Mouse (Mus musculus) intestine, postnatal 0 days (tissue): ENCODE measurements at regions not wholly inside any gene's neighbourhood (a gene's known extent, or its start where the extent isn't known, plus 50 kb on each side); places are given as distances from the start of the nearest gene placed in this dataset.
A peak's percentile ranks its signal among the peaks of the same experiment; 100 is the strongest.

Experiments
- ATAC-seq: fragments of 200-750 bp; cut with Nextera tagmentation; 2 replicates; pipeline ENCODE4 v1.8.0; 2017; ENCODE audit warnings: mild to moderate bottlenecking, moderate TSS enrichment, moderate library complexity
- H3K27ac ChIP-seq: fragments of 300-500 bp; sonication (generic); 2 replicates; pipeline ENCODE4 v1.5.1; 2014; ENCODE audit warnings: mild to moderate bottlenecking, low read depth, low read length, moderate library complexity
- H3K27me3 ChIP-seq: fragments of 300-500 bp; sonication (generic); replicated peaks from 2 replicates; pipeline ENCODE4 v1.6.1; 2014; ENCODE audit warnings: low read length, mixed read lengths; ENCODE audit not compliant: control insufficient read depth, insufficient read depth
- H3K36me3 ChIP-seq: fragments of 300-500 bp; sonication (generic); 2 replicates; pipeline ENCODE4 v1.6.1; 2014; ENCODE audit warnings: mild to moderate bottlenecking, moderate library complexity; ENCODE audit not compliant: control insufficient read depth, insufficient read depth
- H3K4me1 ChIP-seq: fragments of 300-500 bp; sonication (generic); replicated peaks from 2 replicates; pipeline ENCODE4 v1.6.1; 2014; ENCODE audit warnings: antibody characterized with exemption, low read length, mixed read lengths; ENCODE audit not compliant: control insufficient read depth, insufficient read depth
- H3K4me2 ChIP-seq: fragments of 300-500 bp; sonication (generic); replicated peaks from 2 replicates; pipeline ENCODE4 v1.6.1; 2014; ENCODE audit warnings: low read depth, mild to moderate bottlenecking, moderate library complexity
- H3K4me3 ChIP-seq: fragments of 300-500 bp; sonication (generic); 2 replicates; pipeline ENCODE4 v1.5.1; 2014; ENCODE audit warnings: low read depth, low read length
- H3K9ac ChIP-seq: fragments of 300-500 bp; sonication (generic); 2 replicates; pipeline ENCODE4 v1.6.1; 2014; ENCODE audit warnings: mild to moderate bottlenecking, low read depth, low read length
- H3K9me3 ChIP-seq: fragments of 300-500 bp; sonication (generic); 2 replicates; pipeline ENCODE4 v1.6.1; 2016; ENCODE audit warnings: mixed run types; ENCODE audit not compliant: control insufficient read depth
- CTCF ChIP-seq: sonication (generic); IDR thresholded peaks from 2 replicates; pipeline ENCODE4 v1.5.1; 2016; ENCODE audit warnings: low read depth, mild to moderate bottlenecking, control low read depth, antibody characterized with exemption, moderate library complexity
- WGBS: fragments of 180-500 bp; shearing (Covaris S2); extraction: QIAGEN DNeasy Blood & Tissue Kit; methylation state at CpG from one replicate; pipeline ENCODE4 v1.1.7; 2014; 5-methylcytosine and 5-hydroxymethylcytosine counted together

GRCm38 (mm10) chr14:96956115-96956514 lies 437.2 kb upstream of the Klhl1 start:
- no peak overlapping the region for H3K4me3 ChIP-seq
- H3K27me3 ChIP-seq, result no peaks in the 10 kb centered on the region
- 40% methylated on average over 4 of the region's 4 CpGs for WGBS
- TF ChIP-seq CTCF, result no peak
- no peaks in the 10 kb centered on the region for H3K4me1 ChIP-seq
- H3K27ac ChIP-seq, result no peak overlapping the region
- ATAC-seq, result no peak
- H3K36me3 ChIP-seq, result no peaks in the 10 kb centered on the region
- H3K9ac ChIP-seq, result no peak overlapping the region
- H3K4me2 ChIP-seq, result peak overlapping the region; percentile 32; the same call in 1 of the 2 replicates
- H3K9me3 ChIP-seq, result no peaks in the 10 kb centered on the region

GRCm38 (mm10) chr14:96954462-96954861 lies 435.6 kb upstream of the Klhl1 start:
- no peak for ATAC-seq
- Histone ChIP-seq H3K9ac (no peak overlapping the region), H3K36me3 (no peaks in the 10 kb centered on the region), H3K4me3 (no peak overlapping the region), H3K27ac (no peak overlapping the region), H3K27me3 (no peaks in the 10 kb centered on the region), H3K4me2 (no peak overlapping the region), H3K9me3 (no peaks in the 10 kb centered on the region), H3K4me1 (no peaks in the 10 kb centered on the region)
- TF ChIP-seq CTCF, result peak; percentile 87

- 3% methylated on average over 2 of the region's 2 CpGs for WGBS
- H3K27me3 ChIP-seq, result no peaks in the 10 kb centered on the region
- peak; percentile 73 for TF ChIP-seq CTCF
- no peak for ATAC-seq
- H3K4me1 ChIP-seq, result no peaks in the 10 kb centered on the region
- H3K9me3 ChIP-seq, result no peaks in the 10 kb centered on the region
- H3K4me2 ChIP-seq, result no peak overlapping the region
- H3K4me3 ChIP-seq, result no peak overlapping the region
- H3K36me3 ChIP-seq, result no peaks in the 10 kb centered on the region
- H3K9ac ChIP-seq, result no peak overlapping the region
- H3K27ac ChIP-seq, result no peak overlapping the region
Measured at GRCm38 (mm10) chr14:96908737-96909136, 389.8 kb upstream of the Klhl1 start.

GRCm38 (mm10) chr14:96879701-96880100 lies 360.8 kb upstream of the Klhl1 start:
- WGBS, result 80% methylated on average over 3 of the region's 3 CpGs
- no peaks in the 10 kb centered on the region for H3K27me3 ChIP-seq
- no peaks in the 10 kb centered on the region for H3K9me3 ChIP-seq
- no peaks in the 10 kb centered on the region for H3K36me3 ChIP-seq
- ATAC-seq, result no peak
- no peak overlapping the region for H3K9ac ChIP-seq
- H3K4me2 ChIP-seq, result no peak overlapping the region
- no peak for TF ChIP-seq CTCF
- H3K27ac ChIP-seq, result no peak overlapping the region
- H3K4me1 ChIP-seq, result no peaks in the 10 kb centered on the region
- H3K4me3 ChIP-seq, result no peak overlapping the region

GRCm38 (mm10) chr14:96871969-96872368 lies 353.1 kb upstream of the Klhl1 start:
- WGBS, result 85% methylated on average over 4 of the region's 4 CpGs
- no peaks in the 10 kb centered on the region for H3K9me3 ChIP-seq
- H3K4me2 ChIP-seq, result no peak overlapping the region
- TF ChIP-seq CTCF, result no peak
- H3K4me1 ChIP-seq, result no peaks in the 10 kb centered on the region
- H3K9ac ChIP-seq, result no peak overlapping the region
- H3K27ac ChIP-seq, result no peak overlapping the region
- no peaks in the 10 kb centered on the region for H3K27me3 ChIP-seq
- H3K36me3 ChIP-seq, result no peaks in the 10 kb centered on the region
- ATAC-seq, result no peak
- H3K4me3 ChIP-seq, result no peak overlapping the region

GRCm38 (mm10) chr14:96838910-96839309 lies 320.0 kb upstream of the Klhl1 start:
- no peak overlapping the region for H3K27ac ChIP-seq
- WGBS, result 70% methylated on average over 2 of the region's 2 CpGs
- H3K27me3 ChIP-seq, result no peaks in the 10 kb centered on the region
- no peaks in the 10 kb centered on the region for H3K9me3 ChIP-seq
- H3K9ac ChIP-seq, result no peak overlapping the region
- H3K4me2 ChIP-seq, result no peak overlapping the region
- ATAC-seq, result no peak
- H3K36me3 ChIP-seq, result no peaks in the 10 kb centered on the region
- H3K4me3 ChIP-seq, result no peak overlapping the region
- H3K4me1 ChIP-seq, result no peaks in the 10 kb centered on the region
- no peak for TF ChIP-seq CTCF

GRCm38 (mm10) chr14:96825083-96825482 lies 306.2 kb upstream of the Klhl1 start:
- H3K9me3 ChIP-seq, result no peaks in the 10 kb centered on the region
- H3K4me1 ChIP-seq, result no peaks in the 10 kb centered on the region
- H3K27me3 ChIP-seq, result no peaks in the 10 kb centered on the region
- no peak for ATAC-seq
- TF ChIP-seq CTCF, result no peak
- no peak overlapping the region for H3K4me3 ChIP-seq
- no peaks in the 10 kb centered on the region for H3K36me3 ChIP-seq
- 79% methylated on average over 1 of the region's 1 CpGs for WGBS
- H3K27ac ChIP-seq, result no peak overlapping the region
- no peak overlapping the region for H3K9ac ChIP-seq
- no peak overlapping the region for H3K4me2 ChIP-seq
